Mouse (Mus musculus): ENCODE data around the gene Arid3a. TPM values are rescaled to one million over a fixed set of nuclear protein-coding genes. Genes with fewer than 3 reads are reported as not detected.

Gene Arid3a
- total and polyA plus RNA-seq, 3 experiments: 1.3 to 1.7 (median 1.5) TPM

- 26% methylated on average over 8 of the region's 8 CpGs for WGBS
- Histone ChIP-seq H3K36me3 (ENCODE audit: control insufficient read depth, insufficient read depth, low read length) (no peaks in the 10 kb centered on the region), H3K27ac (peak overlapping the region; percentile 28), H3K4me1 (ENCODE audit: control insufficient read depth, insufficient read depth, low read length) (peaks cover 31% of the 10 kb centered on the region), H3K27me3 (ENCODE audit: control insufficient read depth, insufficient read depth, low read length) (no peaks in the 10 kb centered on the region), H3K4me3 (no peak overlapping the region), H3K79me2 (replicated peaks; ENCODE audit: control insufficient read depth, insufficient read depth, low read length) (no peaks in the 10 kb centered on the region), H3K9ac (ENCODE audit: low read depth, low read length) (no peak overlapping the region)
- TF ChIP-seq POLR2A (IDR thresholded peaks at IDR 0.05; ENCODE audit: insufficient read depth, low read depth, low read length): no peak
- TF ChIP-seq EP300 (IDR thresholded peaks at IDR 0.05; ENCODE audit: insufficient read depth, low read depth, low read length): peak; percentile 73; the same call in 1 of the 2 replicates
- TF ChIP-seq CTCF (IDR thresholded peaks at IDR 0.05): 0 out of 2 replicates have a peak, but pooled peaks have one; percentile 2
- peak; percentile 79 to 85 for DNase-seq
- intact Hi-C loops (cut with DNase I): no loop called here
Measured at GRCm38 (mm10) chr10:79932736-79933135, 5.9 kb downstream of the Arid3a start.

DNA sequence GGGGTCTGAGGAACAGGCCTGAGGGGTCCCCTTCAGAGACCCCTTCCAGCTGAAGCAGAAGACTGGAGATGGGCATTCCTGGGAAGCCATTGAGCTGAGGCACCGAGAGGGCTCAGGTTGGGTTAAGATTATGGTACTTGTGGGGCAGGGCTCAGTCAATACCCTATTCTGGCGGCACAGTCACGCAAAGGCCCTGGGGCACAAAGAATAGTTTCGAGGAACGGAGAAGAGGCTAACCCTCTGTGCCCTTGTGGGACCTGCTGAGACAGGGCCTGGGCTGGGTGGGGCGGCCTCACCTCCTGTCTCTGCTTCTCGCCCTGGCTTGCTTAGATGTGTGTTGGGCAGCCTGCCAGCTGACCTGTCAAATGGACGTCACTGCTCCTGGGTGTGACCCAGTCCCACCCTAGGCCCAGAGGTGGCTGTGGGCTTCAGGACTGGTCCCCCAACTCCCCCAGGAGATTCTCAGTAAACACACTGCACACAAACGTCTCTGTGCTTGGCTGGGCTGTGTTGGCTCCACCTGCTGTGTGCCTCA, 6.4 kb downstream of the Arid3a start:
- no peaks in the 10 kb centered on the region for H3K27me3 ChIP-seq (ENCODE audit: control insufficient read depth, insufficient read depth, low read length)
- peak overlapping the region; percentile 28 for H3K27ac ChIP-seq
- no peaks in the 10 kb centered on the region for H3K79me2 ChIP-seq (replicated peaks; ENCODE audit: control insufficient read depth, insufficient read depth, low read length)
- no peak overlapping the region for H3K4me3 ChIP-seq
- peaks cover 31% of the 10 kb centered on the region for H3K4me1 ChIP-seq (ENCODE audit: control insufficient read depth, insufficient read depth, low read length)
- intact Hi-C loops (cut with DNase I): no loop called here
- DNase-seq: peak in 1 of 2 experiments; percentile 55
- 53% methylated on average over 9 of the region's 9 CpGs for WGBS
- no peaks in the 10 kb centered on the region for H3K36me3 ChIP-seq (ENCODE audit: control insufficient read depth, insufficient read depth, low read length)
- TF ChIP-seq CTCF (IDR thresholded peaks at IDR 0.05) (no peak), POLR2A (IDR thresholded peaks at IDR 0.05; ENCODE audit: insufficient read depth, low read depth, low read length) (no peak), EP300 (IDR thresholded peaks at IDR 0.05; ENCODE audit: insufficient read depth, low read depth, low read length) (no peak)
- no peak overlapping the region for H3K9ac ChIP-seq (ENCODE audit: low read depth, low read length)

GRCm38 (mm10) chr10:79933861-79934260, 7.0 kb downstream of the Arid3a start:
- Histone ChIP-seq H3K27ac (peak overlapping the region; percentile 53; the same call in 1 of the 2 replicates), H3K9ac (ENCODE audit: low read depth, low read length) (no peak overlapping the region), H3K4me3 (no peak overlapping the region), H3K4me1 (ENCODE audit: control insufficient read depth, insufficient read depth, low read length) (peaks cover 31% of the 10 kb centered on the region), H3K79me2 (replicated peaks; ENCODE audit: control insufficient read depth, insufficient read depth, low read length) (no peaks in the 10 kb centered on the region), H3K27me3 (ENCODE audit: control insufficient read depth, insufficient read depth, low read length) (no peaks in the 10 kb centered on the region), H3K36me3 (ENCODE audit: control insufficient read depth, insufficient read depth, low read length) (no peaks in the 10 kb centered on the region)
- WGBS: 46% methylated on average over 6 of the region's 6 CpGs
- DNase-seq: no peak
- TF ChIP-seq EP300 (IDR thresholded peaks at IDR 0.05; ENCODE audit: insufficient read depth, low read depth, low read length): no peak
- no peak for TF ChIP-seq POLR2A (IDR thresholded peaks at IDR 0.05; ENCODE audit: insufficient read depth, low read depth, low read length)
- intact Hi-C loops (cut with DNase I): no loop called here

GRCm38 (mm10) chr10:79934272-79934721, 7.5 kb downstream of the Arid3a start:
- peaks cover 31% of the 10 kb centered on the region for H3K4me1 ChIP-seq (ENCODE audit: control insufficient read depth, insufficient read depth, low read length)
- peak; percentile 89 to 92 for DNase-seq
- H3K36me3 ChIP-seq (ENCODE audit: control insufficient read depth, insufficient read depth, low read length): no peaks in the 10 kb centered on the region
- no peak for TF ChIP-seq POLR2A (IDR thresholded peaks at IDR 0.05; ENCODE audit: insufficient read depth, low read depth, low read length)
- peak; percentile 99 for TF ChIP-seq EP300 (IDR thresholded peaks at IDR 0.05; ENCODE audit: insufficient read depth, low read depth, low read length)
- 13% methylated on average over 13 of the region's 13 CpGs for WGBS
- no peaks in the 10 kb centered on the region for H3K79me2 ChIP-seq (replicated peaks; ENCODE audit: control insufficient read depth, insufficient read depth, low read length)
- no peaks in the 10 kb centered on the region for H3K27me3 ChIP-seq (ENCODE audit: control insufficient read depth, insufficient read depth, low read length)
- H3K27ac ChIP-seq: peak overlapping the region; percentile 53; the same call in 1 of the 2 replicates
- intact Hi-C loops (cut with DNase I): no loop called here
- no peak overlapping the region for H3K4me3 ChIP-seq
- no peak overlapping the region for H3K9ac ChIP-seq (ENCODE audit: low read depth, low read length)

DNA sequence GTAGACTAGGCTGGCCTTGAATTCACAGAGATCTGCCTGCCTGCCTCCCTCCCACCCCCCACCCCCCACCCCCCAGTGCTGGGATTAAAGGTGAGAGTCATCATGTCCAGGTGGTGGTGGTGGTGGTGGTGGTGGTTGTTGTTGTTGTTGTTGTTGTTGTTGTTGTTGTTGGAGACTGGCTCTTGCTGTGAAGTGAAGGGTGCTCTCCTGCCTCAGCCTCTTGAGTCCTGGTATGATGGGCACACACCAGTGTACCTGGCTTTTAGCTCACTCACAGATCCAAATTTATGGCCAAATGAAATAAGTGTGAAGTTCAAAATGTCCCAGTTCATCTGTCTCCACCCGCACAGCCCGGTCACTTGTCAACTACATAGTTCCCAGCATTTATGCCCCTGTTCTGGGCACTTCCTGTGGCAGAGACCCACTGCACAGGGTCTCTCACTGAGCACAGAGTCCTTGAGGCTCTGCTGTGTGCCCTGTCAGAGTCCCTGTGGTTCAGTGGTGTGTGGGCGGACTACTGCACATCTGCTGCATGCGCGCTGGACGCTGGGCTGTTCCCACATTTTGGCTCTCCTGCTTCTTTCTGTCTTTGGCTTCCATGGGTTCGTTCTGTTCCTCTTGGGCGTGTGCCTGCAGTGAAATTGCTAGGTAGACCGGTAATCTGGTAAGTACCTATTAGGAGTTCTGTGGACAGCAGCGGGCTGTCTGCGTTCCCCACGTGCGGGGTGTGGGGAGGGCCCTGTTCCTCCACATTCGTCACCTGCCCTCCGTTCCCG, 8.1 kb downstream of the Arid3a start:
- intact Hi-C loops (cut with DNase I): no loop called here
- Histone ChIP-seq H3K27me3 (ENCODE audit: control insufficient read depth, insufficient read depth, low read length) (no peaks in the 10 kb centered on the region), H3K79me2 (replicated peaks; ENCODE audit: control insufficient read depth, insufficient read depth, low read length) (no peaks in the 10 kb centered on the region), H3K9ac (ENCODE audit: low read depth, low read length) (no peak overlapping the region), H3K4me3 (no peak overlapping the region), H3K36me3 (ENCODE audit: control insufficient read depth, insufficient read depth, low read length) (no peaks in the 10 kb centered on the region), H3K4me1 (ENCODE audit: control insufficient read depth, insufficient read depth, low read length) (peaks cover 31% of the 10 kb centered on the region), H3K27ac (no peak overlapping the region)
- DNase-seq: no peak
- WGBS: 83% methylated on average over 16 of the region's 16 CpGs
- TF ChIP-seq CTCF (IDR thresholded peaks at IDR 0.05) (no peak), POLR2A (IDR thresholded peaks at IDR 0.05; ENCODE audit: insufficient read depth, low read depth, low read length) (no peak), EP300 (IDR thresholded peaks at IDR 0.05; ENCODE audit: insufficient read depth, low read depth, low read length) (no peak)
